In genomic region chrX:4136135-4136534, GRCm38 (mm10) we compare ENCODE assay signal across 7 mouse cellular contexts.
DNase-seq lines count a peak whose midpoint lies in the region; ATAC-seq lines count a peak whose summit lies in the region.
"Not testable (repeated sequence)": the region's sequence is repeated elsewhere in the genome, so short reads cannot be mapped to it uniquely, and the experiment has no call there.

No protein-coding gene starts in this region.

- ATAC-seq in embryonic facial prominence, embryonic 14.5 days (ENCODE audit: low read depth), result 0 out of 2 replicates have a peak, but pooled peaks have one; percentile 57
- peak; percentile 68; the same call in 1 of the 2 replicates for ATAC-seq in heart, embryonic 11.5 days (replicated peaks; ENCODE audit: insufficient number of reproducible peaks, low FRiP score, low TSS enrichment)
- ATAC-seq in liver, embryonic 12.5 days, result peak; percentile 80; the same call in 1 of the 2 replicates
- ATAC-seq in monocyte, adult 5-6 weeks (replicated peaks; ENCODE audit: insufficient number of reproducible peaks, low FRiP score, low TSS enrichment, poor library complexity, severe bottlenecking), result peak; percentile 96

- not testable (repeated sequence) for H3K9ac ChIP-seq in embryonic facial prominence, embryonic 14.5 days (ENCODE audit: low read depth, low read length); heart, embryonic 11.5 days (ENCODE audit: low read depth, low read length); liver, embryonic 12.5 days

- 90% methylated on average over 6 of the region's 8 CpGs for WGBS in embryonic facial prominence, embryonic 14.5 days
- WGBS in heart, embryonic 11.5 days (ENCODE audit: insufficient replicate concordance), result 83% methylated on average over 6 of the region's 8 CpGs
- WGBS in liver, embryonic 12.5 days (ENCODE audit: insufficient replicate concordance), result 75% methylated on average over 6 of the region's 8 CpGs

- H3K27ac ChIP-seq in embryonic facial prominence, embryonic 14.5 days (replicated peaks; ENCODE audit: low read depth, low read length); heart, embryonic 11.5 days (ENCODE audit: low read depth, low read length); liver, embryonic 12.5 days: not testable (repeated sequence)

- H3K4me2 ChIP-seq in embryonic facial prominence, embryonic 14.5 days (ENCODE audit: low read depth, low read length); heart, embryonic 11.5 days; liver, embryonic 12.5 days: not testable (repeated sequence)

- not testable (repeated sequence) for H3K4me1 ChIP-seq in embryonic facial prominence, embryonic 14.5 days (ENCODE audit: control insufficient read depth, insufficient read depth, low read length); heart, embryonic 11.5 days (ENCODE audit: control insufficient read depth, insufficient read depth, low read length); liver, embryonic 12.5 days

- not testable (repeated sequence) for H3K9me3 ChIP-seq in embryonic facial prominence, embryonic 14.5 days (ENCODE audit: control insufficient read depth, low read length); heart, embryonic 11.5 days (replicated peaks; ENCODE audit: control insufficient read depth, low read length); liver, embryonic 12.5 days (replicated peaks)

- H3K27me3 ChIP-seq in embryonic facial prominence, embryonic 14.5 days (replicated peaks; ENCODE audit: control insufficient read depth, insufficient read depth, low read length); heart, embryonic 11.5 days (ENCODE audit: control insufficient read depth, insufficient read depth, low read length); liver, embryonic 12.5 days (replicated peaks): not testable (repeated sequence)

- peak; percentile 0 for DNase-seq in adrenal gland, adult 8-10 months
- DNase-seq in embryonic facial prominence, embryonic 14.5 days (ENCODE audit: low spot score), result not testable (repeated sequence)
- peak; percentile 38 to 41 for DNase-seq in kidney, postnatal 25 days
- DNase-seq in spleen, postnatal 4 days (ENCODE audit: low spot score in 2 of 2), result peak; percentile 39 to 88

- H3K36me3 ChIP-seq in embryonic facial prominence, embryonic 14.5 days (ENCODE audit: control insufficient read depth, insufficient read depth, low read length); heart, embryonic 11.5 days (ENCODE audit: control insufficient read depth, insufficient read depth, low read length); liver, embryonic 12.5 days: not testable (repeated sequence)

- not testable (repeated sequence) for H3K4me3 ChIP-seq in embryonic facial prominence, embryonic 14.5 days (ENCODE audit: low read depth, low read length); heart, embryonic 11.5 days (ENCODE audit: low read depth, low read length); liver, embryonic 12.5 days
